Mouse (Mus musculus) neural tube, embryonic 12.5 days (tissue): ENCODE measurements around the gene Tldc1. TPM values are rescaled to one million over a fixed set of nuclear protein-coding genes. Genes with fewer than 3 reads are reported as not detected.

Source experiments
- ATAC-seq: fragments of 200-750 bp; cut with Nextera tagmentation; 2 replicates; pipeline ENCODE4 v1.8.0; 2017; ENCODE audit warnings: low read depth, mild to moderate bottlenecking, moderate TSS enrichment, moderate library complexity; ENCODE audit not compliant: low FRiP score
- H3K27ac ChIP-seq: fragments of 300-500 bp; sonication (generic); 2 replicates; pipeline ENCODE4 v1.5.1; 2016
- H3K27me3 ChIP-seq: fragments of 300-500 bp; sonication (generic); replicated peaks from 2 replicates; pipeline ENCODE4 v1.6.1; 2016; ENCODE audit warnings: mild to moderate bottlenecking
- H3K36me3 ChIP-seq: fragments of 300-500 bp; sonication (generic); 2 replicates; pipeline ENCODE4 v1.6.1; 2016; ENCODE audit warnings: mild to moderate bottlenecking
- H3K4me1 ChIP-seq: fragments of 300-500 bp; sonication (generic); 2 replicates; pipeline ENCODE4 v1.6.1; 2016
- H3K4me2 ChIP-seq: fragments of 300-500 bp; sonication (generic); replicated peaks from 2 replicates; pipeline ENCODE4 v1.6.1; 2016; ENCODE audit warnings: mild to moderate bottlenecking
- H3K4me3 ChIP-seq: fragments of 300-500 bp; sonication (generic); 2 replicates; pipeline ENCODE4 v1.5.1; 2016
- H3K9ac ChIP-seq: fragments of 300-500 bp; sonication (generic); 2 replicates; pipeline ENCODE4 v1.6.1; 2016; ENCODE audit warnings: mild to moderate bottlenecking
- H3K9me3 ChIP-seq: fragments of 300-500 bp; sonication (generic); 2 replicates; pipeline ENCODE4 v1.6.1; 2016; ENCODE audit warnings: mild to moderate bottlenecking
- WGBS: fragments of 180-500 bp; shearing (Covaris S2); methylation state at CpG from one replicate; pipeline ENCODE4 v1.1.7; 2016; 5-methylcytosine and 5-hydroxymethylcytosine counted together
- polyA plus RNA-seq: library from polyadenylated mRNA; unstranded; fragments of >200 nt; fragmentation: Nextera tagmentation; extraction: Ambion mirVana; gene quantifications from 2 replicates; pipeline ENCODE4 v1.2.1, GENCODE M21; 2016

Gene Tldc1
- polyA plus RNA-seq, 1 experiment from 2014 or later = 11.6 TPM

- no peak overlapping the region for H3K4me2 ChIP-seq
- H3K9ac ChIP-seq = no peak overlapping the region
- no peak overlapping the region for H3K27ac ChIP-seq
- no peaks in the 10 kb centered on the region for H3K27me3 ChIP-seq
- H3K9me3 ChIP-seq = no peaks in the 10 kb centered on the region
- 76% methylated on average over 6 of the region's 6 CpGs for WGBS
- no peak overlapping the region for H3K4me3 ChIP-seq
- H3K4me1 ChIP-seq = peaks cover 29% of the 10 kb centered on the region
- no peak for ATAC-seq
- no peaks in the 10 kb centered on the region for H3K36me3 ChIP-seq
Measured at GRCm38 (mm10) chr8:119783579-119783978, 5.4 kb upstream of the Tldc1 start.

- Histone ChIP-seq H3K4me1 (peaks cover 29% of the 10 kb centered on the region), H3K4me3 (no peak overlapping the region), H3K4me2 (no peak overlapping the region), H3K36me3 (no peaks in the 10 kb centered on the region), H3K27ac (no peak overlapping the region), H3K9ac (no peak overlapping the region), H3K9me3 (no peaks in the 10 kb centered on the region), H3K27me3 (no peaks in the 10 kb centered on the region)
- WGBS = 8% methylated on average over 5 of the region's 5 CpGs
- ATAC-seq = no peak
Measured at GRCm38 (mm10) chr8:119782715-119783114, 4.5 kb upstream of the Tldc1 start.

GRCm38 (mm10) chr8:119781086-119781840 lies 3.0 kb upstream of the Tldc1 start:
- no peaks in the 10 kb centered on the region for H3K27me3 ChIP-seq
- no peak overlapping the region for H3K27ac ChIP-seq
- ATAC-seq = no peak
- H3K4me2 ChIP-seq = no peak overlapping the region
- H3K9me3 ChIP-seq = no peaks in the 10 kb centered on the region
- WGBS = 74% methylated on average over 4 of the region's 4 CpGs
- H3K9ac ChIP-seq = no peak overlapping the region
- no peaks in the 10 kb centered on the region for H3K36me3 ChIP-seq
- no peak overlapping the region for H3K4me3 ChIP-seq
- peaks cover 34% of the 10 kb centered on the region for H3K4me1 ChIP-seq

GRCm38 (mm10) chr8:119780402-119781049 lies 2.3 kb upstream of the Tldc1 start:
- WGBS = 80% methylated on average over 9 of the region's 9 CpGs
- no peaks in the 10 kb centered on the region for H3K9me3 ChIP-seq
- H3K27me3 ChIP-seq = no peaks in the 10 kb centered on the region
- H3K4me1 ChIP-seq = peaks cover 27% of the 10 kb centered on the region
- no peak for ATAC-seq
- no peaks in the 10 kb centered on the region for H3K36me3 ChIP-seq
- H3K4me3 ChIP-seq = no peak overlapping the region
- no peak overlapping the region for H3K4me2 ChIP-seq
- no peak overlapping the region for H3K9ac ChIP-seq
- H3K27ac ChIP-seq = no peak overlapping the region

- no peak overlapping the region for H3K27ac ChIP-seq
- H3K9ac ChIP-seq = no peak overlapping the region
- H3K9me3 ChIP-seq = no peaks in the 10 kb centered on the region
- H3K4me1 ChIP-seq = peaks cover 23% of the 10 kb centered on the region
- peak overlapping the region; percentile 89 for H3K4me2 ChIP-seq
- no peak overlapping the region for H3K4me3 ChIP-seq
- H3K27me3 ChIP-seq = no peaks in the 10 kb centered on the region
- 23% methylated on average over 14 of the region's 14 CpGs for WGBS
- no peaks in the 10 kb centered on the region for H3K36me3 ChIP-seq
- no peak for ATAC-seq
Measured at GRCm38 (mm10) chr8:119779013-119779737, 959 bp upstream of the Tldc1 start.

GRCm38 (mm10) chr8:119777765-119778164 lies 451 bp downstream of the Tldc1 start:
- ATAC-seq = peak; percentile 38
- Histone ChIP-seq H3K4me1 (peaks cover 18% of the 10 kb centered on the region), H3K9me3 (no peaks in the 10 kb centered on the region), H3K27ac (peak overlapping the region; percentile 55; the same call in 1 of the 2 replicates), H3K9ac (peak overlapping the region; percentile 63), H3K4me2 (peak overlapping the region; percentile 89), H3K27me3 (no peaks in the 10 kb centered on the region), H3K4me3 (peak overlapping the region; percentile 57), H3K36me3 (no peaks in the 10 kb centered on the region)
- WGBS = 23% methylated on average over 7 of the region's 7 CpGs

GRCm38 (mm10) chr8:119776668-119777245 lies 1.5 kb downstream of the Tldc1 start:
- 87% methylated on average over 7 of the region's 7 CpGs for WGBS
- no peak for ATAC-seq
- Histone ChIP-seq H3K36me3 (no peaks in the 10 kb centered on the region), H3K4me2 (no peak overlapping the region), H3K4me1 (peaks cover 18% of the 10 kb centered on the region), H3K4me3 (no peak overlapping the region), H3K27ac (no peak overlapping the region), H3K27me3 (no peaks in the 10 kb centered on the region), H3K9me3 (no peaks in the 10 kb centered on the region), H3K9ac (no peak overlapping the region)

- no peak for ATAC-seq
- H3K36me3 ChIP-seq = peaks cover 27% of the 10 kb centered on the region
- H3K4me2 ChIP-seq = no peak overlapping the region
- H3K4me3 ChIP-seq = no peak overlapping the region
- H3K9ac ChIP-seq = no peak overlapping the region
- 83% methylated on average over 22 of the region's 22 CpGs for WGBS
- no peaks in the 10 kb centered on the region for H3K4me1 ChIP-seq
- H3K9me3 ChIP-seq = no peaks in the 10 kb centered on the region
- no peak overlapping the region for H3K27ac ChIP-seq
- no peaks in the 10 kb centered on the region for H3K27me3 ChIP-seq
Measured at GRCm38 (mm10) chr8:119765761-119766444, 12.3 kb downstream of the Tldc1 start.

GRCm38 (mm10) chr8:119765311-119765710 lies 12.9 kb downstream of the Tldc1 start:
- ATAC-seq = no peak
- Histone ChIP-seq H3K36me3 (peaks cover 32% of the 10 kb centered on the region), H3K4me1 (no peaks in the 10 kb centered on the region), H3K4me2 (no peak overlapping the region), H3K27me3 (no peaks in the 10 kb centered on the region), H3K9me3 (no peaks in the 10 kb centered on the region), H3K4me3 (no peak overlapping the region), H3K27ac (no peak overlapping the region), H3K9ac (no peak overlapping the region)
- 85% methylated on average over 10 of the region's 10 CpGs for WGBS

GRCm38 (mm10) chr8:119762226-119763220 lies 15.7 kb downstream of the Tldc1 start:
- WGBS = 91% methylated on average over 21 of the region's 21 CpGs
- Histone ChIP-seq H3K4me3 (no peak overlapping the region), H3K4me1 (peaks cover 6% of the 10 kb centered on the region)

GRCm38 (mm10) chr8:119761692-119762091 lies 16.5 kb downstream of the Tldc1 start:
- H3K27ac ChIP-seq = no peak overlapping the region

More at GRCm38 (mm10) chr8:119762226-119763220, 15.7 kb downstream of the Tldc1 start:
- Histone ChIP-seq H3K27ac (no peak overlapping the region), H3K27me3 (no peaks in the 10 kb centered on the region), H3K4me2 (no peak overlapping the region), H3K9ac (no peak overlapping the region), H3K9me3 (no peaks in the 10 kb centered on the region), H3K36me3 (peaks cover 24% of the 10 kb centered on the region)
- no peak for ATAC-seq

More at GRCm38 (mm10) chr8:119761692-119762091, 16.5 kb downstream of the Tldc1 start:
- Histone ChIP-seq H3K4me1 (peaks cover 6% of the 10 kb centered on the region), H3K9me3 (no peaks in the 10 kb centered on the region), H3K4me2 (no peak overlapping the region), H3K27me3 (no peaks in the 10 kb centered on the region), H3K4me3 (no peak overlapping the region), H3K9ac (no peak overlapping the region), H3K36me3 (peaks cover 17% of the 10 kb centered on the region)
- 94% methylated on average over 11 of the region's 11 CpGs for WGBS
- ATAC-seq = no peak
